Mouse (Mus musculus): ENCODE data around the gene Mafg. TPM values are rescaled to one million over a fixed set of nuclear protein-coding genes. Genes with fewer than 3 reads are reported as not detected.

Gene Mafg
- total RNA-seq, 4 experiments from 2014 or later: 53.2 to 74.4 (median 69.7) TPM

- DNase-seq: peak; percentile 91
These were observed 10.2 kb upstream of the Mafg start, which contains the start of gene Pycr1 for GRCm38 (mm10) chr11:120643601-120643987. Gene Pycr1, minus strand, starts transcription at chr11:120643769.

DNA sequence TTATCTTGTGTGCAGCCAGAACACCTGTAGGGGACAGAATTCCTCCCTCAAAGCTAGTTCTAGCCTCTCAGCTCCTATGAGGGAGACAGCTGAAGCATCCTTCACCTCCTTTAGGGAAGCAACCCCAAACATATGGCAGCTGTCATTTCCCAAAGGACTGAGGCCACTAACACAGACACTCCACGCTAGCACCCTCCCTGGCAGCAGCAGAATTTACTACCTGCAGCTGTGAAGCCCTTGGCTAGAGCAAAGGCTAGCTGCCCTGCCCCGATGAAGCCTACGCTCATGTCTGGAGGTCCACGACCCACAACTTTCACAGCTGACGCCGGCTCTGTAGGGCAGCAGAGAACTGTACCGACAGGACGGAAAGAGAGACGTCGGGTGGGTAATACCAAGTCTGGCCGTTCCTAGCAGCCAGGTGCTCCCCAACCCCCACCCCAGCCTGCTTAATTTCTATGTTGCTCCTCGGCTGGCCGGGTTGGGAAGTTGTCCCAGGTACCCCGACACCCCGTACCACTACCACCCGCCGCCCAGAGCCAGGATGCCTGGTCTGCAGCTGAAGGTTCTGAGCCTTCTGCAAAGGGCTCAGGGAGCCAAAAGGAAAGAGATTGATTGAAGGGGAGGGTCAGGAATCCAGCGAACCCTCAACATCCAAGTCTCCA, 9.7 kb upstream of the Mafg start:
- no peak for DNase-seq

DNA sequence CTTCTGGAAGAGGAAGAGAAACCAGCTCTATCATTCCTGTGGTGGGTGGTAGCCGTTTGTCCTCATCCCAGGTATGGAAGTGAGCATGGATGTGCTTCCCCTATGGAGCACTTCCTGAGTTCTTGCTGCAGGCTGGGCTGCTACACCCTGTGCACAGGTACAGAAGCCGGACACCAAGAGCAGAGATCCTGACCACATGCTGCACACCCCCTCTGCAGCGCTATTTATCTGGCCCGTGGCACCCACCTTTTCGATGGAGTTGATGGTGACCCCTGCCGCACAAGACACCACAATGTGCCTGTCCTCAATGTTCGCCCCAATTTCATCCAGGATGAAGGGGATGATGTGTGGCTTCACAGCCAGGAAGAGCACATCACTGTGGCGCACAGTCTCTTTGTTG, 8.5 kb upstream of the Mafg start:
- DNase-seq: no peak

DNA sequence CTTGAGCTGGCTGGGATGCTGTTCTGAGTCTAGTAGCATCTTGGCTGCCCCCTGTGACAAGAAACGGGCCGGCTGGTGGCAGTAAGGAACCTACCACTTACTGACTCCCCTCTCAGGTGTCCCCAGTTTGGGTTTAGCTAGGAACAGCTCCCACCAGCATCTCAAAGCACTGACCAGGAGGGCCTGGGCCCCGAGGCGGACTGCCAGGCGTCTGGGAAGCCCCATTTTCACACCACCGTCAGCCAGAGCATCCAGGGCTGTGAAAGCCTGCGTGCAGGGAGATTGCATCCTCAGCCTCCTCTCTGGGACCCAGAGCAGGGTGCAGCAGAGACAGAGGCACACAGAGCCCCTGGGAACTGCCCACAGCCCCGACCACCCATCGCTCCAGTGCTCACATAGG, 7.9 kb upstream of the Mafg start:
- DNase-seq: no peak

- no peak for DNase-seq
These were observed 1.4 kb upstream of the Mafg start for GRCm38 (mm10) chr11:120634810-120635209.

GRCm38 (mm10) chr11:120632559-120633519, 561 bp downstream of the Mafg start:
- DNase-seq: peak; percentile 85

- DNase-seq: no peak
These were observed 1.5 kb downstream of the Mafg start for GRCm38 (mm10) chr11:120631726-120632448.

DNA sequence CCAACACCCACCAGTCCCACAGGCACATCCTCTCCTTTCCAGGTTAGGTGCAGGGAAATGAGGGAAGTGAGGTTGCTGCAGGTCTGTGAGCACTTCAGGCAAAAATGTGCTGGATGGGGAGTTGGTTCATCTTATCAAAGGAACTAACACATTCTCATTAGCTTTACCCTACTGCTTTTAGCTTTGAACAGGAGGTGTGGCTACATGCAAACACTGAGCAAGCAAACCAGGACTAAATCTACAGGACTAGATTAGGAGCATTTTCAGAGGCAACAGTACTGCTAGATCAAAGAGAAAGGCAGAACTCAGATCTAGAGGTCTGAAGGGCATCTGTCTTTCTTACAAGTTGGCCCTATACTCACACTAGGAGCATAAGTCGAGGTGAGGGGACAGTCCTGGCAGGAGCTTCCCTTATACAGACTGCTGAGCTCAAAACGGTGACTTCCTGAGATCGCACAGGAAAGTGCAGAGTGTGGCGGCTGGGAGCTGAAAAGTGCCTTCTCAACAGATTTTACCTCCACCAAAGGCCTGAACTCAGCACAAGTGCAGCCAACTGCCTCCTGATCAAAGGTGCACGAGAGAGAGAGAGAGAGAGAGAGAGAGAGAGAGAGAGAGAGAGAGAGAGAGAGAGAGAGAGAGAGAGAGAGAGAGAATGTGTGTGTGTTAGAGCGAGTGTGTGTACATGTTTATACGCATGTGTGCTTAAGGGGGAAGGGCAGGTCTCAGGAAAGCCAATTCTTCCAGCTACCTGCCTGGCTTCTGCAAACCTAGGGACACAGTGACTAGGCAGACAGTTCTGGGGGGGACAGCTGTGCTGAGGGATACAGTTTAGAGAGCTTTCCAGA, 2.3 kb downstream of the Mafg start:
- DNase-seq: no peak

- DNase-seq: no peak
These were observed 3.0 kb downstream of the Mafg start for GRCm38 (mm10) chr11:120630401-120630871.

DNA sequence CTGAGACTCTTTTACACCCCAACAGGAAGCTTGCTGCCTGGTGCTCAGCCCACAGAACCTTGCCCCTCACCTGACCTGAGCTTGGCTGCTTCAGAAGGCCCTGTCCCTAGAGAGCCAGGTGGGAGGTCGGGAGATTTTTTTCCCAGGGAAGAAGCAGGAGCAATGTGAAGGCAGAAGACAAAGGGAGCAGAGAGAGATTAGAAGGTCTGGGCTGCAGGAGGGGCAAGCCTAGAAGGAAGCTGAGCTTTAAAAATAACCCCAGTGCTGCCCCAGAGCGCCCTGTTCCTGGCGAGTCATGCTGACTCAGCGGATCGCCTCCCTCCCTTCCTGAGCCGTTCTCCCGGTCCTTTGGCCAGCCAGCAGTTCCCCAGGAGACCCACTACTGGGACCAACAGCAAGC, 3.5 kb downstream of the Mafg start:
- no peak for DNase-seq

DNA sequence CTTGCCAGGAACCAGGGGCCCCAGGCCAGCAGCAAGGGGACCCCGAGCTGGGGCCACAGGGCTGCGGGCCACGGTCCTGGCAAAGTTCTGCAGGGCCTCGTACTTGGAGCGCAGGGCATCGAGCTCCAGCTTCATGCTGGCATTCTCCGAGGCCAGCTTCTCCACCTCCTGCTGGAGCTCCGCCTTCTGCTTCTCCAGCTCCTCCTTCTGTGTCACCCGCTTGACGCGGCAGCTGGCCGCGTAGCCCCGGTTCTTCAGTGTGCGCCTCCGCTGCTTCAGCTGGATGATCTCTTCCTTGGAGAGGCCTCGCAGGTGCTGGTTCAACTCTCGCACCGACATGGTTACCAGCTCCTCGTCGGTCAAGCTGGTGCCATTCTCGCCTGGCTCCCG, 4.1 kb downstream of the Mafg start:
- DNase-seq: no peak

GRCm38 (mm10) chr11:120628601-120629340, 4.6 kb downstream of the Mafg start:
- DNase-seq: no peak

- DNase-seq: no peak
These were observed 5.7 kb downstream of the Mafg start for GRCm38 (mm10) chr11:120627468-120628300.

- DNase-seq: no peak
These were observed 6.5 kb downstream of the Mafg start for GRCm38 (mm10) chr11:120626785-120627467.

DNA sequence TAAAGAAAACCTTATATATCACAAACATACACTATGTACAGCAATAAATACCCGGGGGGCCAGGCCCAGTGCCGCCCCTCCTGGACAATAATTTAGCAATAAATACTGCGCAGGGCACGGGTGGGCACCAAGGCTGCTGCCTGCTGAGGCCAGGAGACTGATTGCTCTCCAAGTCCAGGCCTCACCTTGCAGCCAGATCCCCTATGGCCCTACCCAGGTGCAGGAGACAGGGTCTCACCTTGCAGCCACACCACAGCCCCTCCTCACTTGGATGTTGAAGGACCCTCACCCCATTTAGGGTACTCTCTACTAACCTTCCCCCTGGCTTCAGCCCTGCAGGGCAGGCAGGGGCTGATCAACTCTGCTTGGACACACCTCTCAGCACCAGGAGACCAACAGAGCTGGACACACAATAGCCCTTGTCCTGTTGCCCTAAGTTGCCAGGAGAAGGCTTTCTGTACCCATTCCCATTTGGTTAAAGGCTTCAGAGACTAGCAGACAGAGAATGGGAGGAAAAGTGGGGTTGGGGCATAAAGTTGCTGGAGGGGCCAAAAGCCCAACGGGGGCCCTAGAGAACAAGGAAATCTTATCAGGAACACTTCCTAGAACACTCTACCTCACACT, 8.1 kb downstream of the Mafg start, which contains the start of gene Sirt7:
Sirt7 (minus strand) TSS at position 89 of the 624 bp plus-strand sequence.
- DNase-seq: no peak

DNA sequence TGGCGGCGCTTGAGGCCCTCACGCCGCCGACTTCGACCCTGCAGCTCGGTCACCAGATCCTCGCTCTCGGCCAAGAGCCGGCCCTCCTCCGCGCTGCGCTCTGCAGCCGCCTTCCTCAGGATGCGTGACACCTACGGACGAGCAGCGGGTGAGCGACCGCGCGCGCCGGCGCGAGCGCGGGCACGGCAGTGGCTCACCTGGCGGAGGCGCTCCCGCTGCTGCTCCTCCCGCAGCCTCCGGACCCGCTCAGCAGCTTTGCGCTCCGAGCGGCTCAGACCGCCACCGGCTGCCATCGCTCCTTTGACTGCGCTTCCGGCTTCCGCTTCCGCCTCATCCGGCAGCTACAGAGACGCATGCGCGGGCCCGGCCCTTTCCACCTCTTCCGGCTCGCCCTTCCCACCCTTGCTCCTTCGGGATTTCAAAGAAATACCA, 8.7 kb downstream of the Mafg start:
- DNase-seq: peak; percentile 79

- DNase-seq: no peak
These were observed 9.3 kb downstream of the Mafg start for GRCm38 (mm10) chr11:120623961-120624679.

DNA sequence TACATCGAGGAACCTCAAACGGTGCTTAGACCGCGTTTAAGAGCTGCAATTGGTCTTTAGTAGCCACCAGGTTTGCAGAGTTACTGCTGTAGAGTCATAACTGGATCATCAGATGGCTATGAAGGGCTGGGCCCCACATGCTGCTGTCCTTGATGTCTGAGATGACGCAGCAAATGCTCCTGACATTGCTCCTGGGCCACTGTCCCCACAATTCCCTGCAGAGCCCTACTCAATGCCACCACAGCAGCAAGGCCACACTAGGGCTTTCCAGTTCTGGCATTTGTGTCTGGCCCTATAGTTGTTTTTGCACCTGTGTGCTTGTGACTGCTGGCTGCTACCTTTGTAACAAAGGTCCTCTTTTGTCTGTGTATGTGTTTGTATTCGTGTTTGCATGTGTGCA, 10.6 kb downstream of the Mafg start:
- no peak for DNase-seq

Measured in adrenal gland, adult 8-10 months (tissue).